Mouse (Mus musculus): ENCODE measurements around the gene Plet1.

Plet1 gene

DNA sequence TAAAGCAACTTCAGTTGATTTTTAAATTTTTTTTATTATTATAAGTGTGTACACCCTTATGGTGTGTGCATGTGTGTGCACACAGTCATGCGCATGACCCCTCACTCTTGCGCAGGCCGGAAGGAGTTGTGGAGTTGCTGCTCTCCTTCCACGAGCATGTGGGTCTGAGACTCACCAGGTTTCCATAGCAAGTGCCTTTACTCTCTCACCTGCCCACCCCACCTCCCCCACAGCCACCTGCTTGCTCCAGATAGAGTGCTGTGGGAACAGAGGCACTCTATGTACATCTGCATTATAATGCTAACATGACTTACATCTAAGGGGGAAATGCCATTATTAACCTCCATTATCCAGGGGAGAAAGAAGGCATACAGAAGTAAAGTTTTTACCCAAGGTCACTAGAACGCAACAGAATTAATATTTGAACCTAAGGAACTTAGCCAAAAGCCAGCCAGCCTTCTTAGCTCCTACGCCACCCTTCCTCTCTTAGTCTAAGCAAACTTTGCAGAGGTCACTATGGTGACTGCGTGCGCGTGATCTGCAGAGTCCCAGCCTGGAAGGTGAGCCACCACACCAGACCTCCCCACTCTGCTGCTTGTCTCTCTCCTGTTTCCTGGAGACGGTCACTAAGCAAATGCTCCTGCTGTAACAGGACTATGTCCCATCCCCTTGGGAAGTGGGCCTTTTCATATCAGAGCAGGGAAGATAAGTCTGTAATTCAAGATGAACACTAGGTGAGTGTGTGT is 1.3 kb downstream of the Plet1 start:
- no peak for DNase-seq (ENCODE audit: low spot score in 2 of 2)

GRCm38 (mm10) chr9:50496151-50496505 is 1.8 kb downstream of the Plet1 start:
- no peak for DNase-seq (ENCODE audit: low spot score in 2 of 2)

- no peak for DNase-seq (ENCODE audit: low spot score in 2 of 2)
Observed at GRCm38 (mm10) chr9:50496546-50496945, 2.2 kb downstream of the Plet1 start.

DNA sequence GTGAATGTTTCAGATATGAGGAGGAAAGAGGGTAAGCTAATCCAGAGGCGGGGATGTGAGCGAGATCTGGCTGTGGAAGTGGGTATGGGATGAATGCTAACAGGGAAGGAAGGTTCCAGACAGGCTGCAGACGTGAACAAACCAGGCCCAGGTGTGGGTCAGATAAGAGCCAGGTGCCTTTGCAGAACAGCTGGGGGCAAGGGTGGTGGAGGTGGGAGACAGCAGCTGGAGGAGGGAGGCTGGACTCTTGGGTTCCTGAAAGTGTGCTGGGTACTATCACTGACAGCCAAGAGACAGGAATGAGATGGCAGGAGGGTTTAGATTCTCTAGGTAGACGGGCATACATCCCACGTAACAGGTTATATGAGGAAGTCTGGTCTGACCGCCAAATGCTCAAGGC is 2.8 kb downstream of the Plet1 start:
- no peak for DNase-seq (ENCODE audit: low spot score in 2 of 2)

- DNase-seq (ENCODE audit: low spot score in 2 of 2) = no peak
Observed at GRCm38 (mm10) chr9:50497536-50497935, 3.2 kb downstream of the Plet1 start.

- no peak for DNase-seq (ENCODE audit: low spot score in 2 of 2)
Observed at GRCm38 (mm10) chr9:50498815-50499214, 4.5 kb downstream of the Plet1 start.

GRCm38 (mm10) chr9:50499781-50500180 is 5.5 kb downstream of the Plet1 start:
- DNase-seq (ENCODE audit: low spot score in 2 of 2) = no peak

DNA sequence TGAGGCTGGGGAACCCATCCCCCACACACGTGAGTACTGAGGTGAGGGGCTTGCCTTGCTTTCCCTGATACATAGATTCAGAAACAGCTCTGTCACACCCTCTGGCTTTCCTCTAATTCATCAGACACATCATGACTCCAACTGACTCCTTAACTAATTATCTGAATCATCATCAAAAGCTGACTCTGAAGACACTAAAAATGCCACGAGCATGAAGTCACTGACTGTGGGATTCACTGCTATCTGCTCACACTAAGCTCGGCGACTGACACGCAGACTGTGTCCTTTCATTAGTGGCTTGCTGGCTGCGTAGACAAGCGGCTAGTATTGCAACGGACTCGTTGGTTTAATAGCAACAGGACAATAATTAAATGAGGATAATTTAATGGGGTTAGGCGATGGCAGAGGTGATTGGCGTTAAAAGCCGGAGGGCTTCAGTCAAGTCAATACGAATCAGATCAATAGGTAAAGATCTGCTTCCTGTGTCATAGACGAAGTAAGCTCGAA is 6.2 kb downstream of the Plet1 start:
- no peak for DNase-seq (ENCODE audit: low spot score in 2 of 2)

- no peak for DNase-seq (ENCODE audit: low spot score in 2 of 2)
Observed at GRCm38 (mm10) chr9:50500974-50501501, 6.7 kb downstream of the Plet1 start.

GRCm38 (mm10) chr9:50502949-50503348 is 8.6 kb downstream of the Plet1 start:
- DNase-seq (ENCODE audit: low spot score in 2 of 2) = no peak

DNA sequence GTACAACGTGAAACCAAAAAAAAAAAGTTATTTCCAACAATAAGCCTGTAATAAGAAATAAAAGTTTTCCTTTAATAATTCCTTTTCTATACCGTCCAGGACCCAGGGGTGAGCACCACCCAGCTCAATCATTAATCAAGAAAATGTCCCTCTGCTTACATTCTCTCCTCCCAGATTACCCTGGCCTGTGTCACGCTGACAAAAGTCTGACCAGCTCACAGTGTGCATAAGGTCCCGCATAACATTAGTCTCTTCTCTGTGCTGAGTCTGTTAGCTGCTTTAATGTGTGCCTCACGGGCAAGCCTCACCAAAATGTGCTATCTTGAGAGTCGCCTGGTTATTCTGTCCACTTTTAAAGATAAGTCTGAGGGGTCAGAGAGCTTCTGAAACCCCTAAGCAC is 11.1 kb downstream of the Plet1 start:
- DNase-seq (ENCODE audit: low spot score in 2 of 2) = no peak

GRCm38 (mm10) chr9:50507570-50507969 is 13.2 kb downstream of the Plet1 start:
- no peak for DNase-seq (ENCODE audit: low spot score in 2 of 2)

DNA sequence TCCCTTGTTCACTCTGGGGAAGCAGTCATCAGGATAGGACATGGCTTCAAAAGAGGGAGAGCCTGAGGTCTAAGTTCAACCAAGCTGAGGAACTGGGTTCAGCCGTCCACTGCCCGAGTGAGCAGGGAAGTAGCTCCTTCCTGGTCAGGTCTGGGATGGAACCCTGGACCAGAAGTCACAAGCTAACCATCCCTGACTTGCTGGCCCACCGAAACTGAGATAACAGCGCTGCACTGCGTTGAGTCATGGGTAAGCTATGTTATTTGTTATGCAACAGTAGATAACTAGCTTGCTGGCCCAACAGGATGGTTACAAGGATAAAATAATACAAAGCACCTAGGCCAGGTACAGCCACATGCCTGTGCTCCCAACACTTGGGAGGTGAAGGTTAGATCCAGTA is 21.1 kb downstream of the Plet1 start:
- no peak for DNase-seq (ENCODE audit: low spot score in 2 of 2)

- DNase-seq (ENCODE audit: low spot score in 2 of 2) = peak in 1 of 2 experiments; percentile 37
Observed at GRCm38 (mm10) chr9:50518781-50519180, 24.5 kb downstream of the Plet1 start.

GRCm38 (mm10) chr9:50520748-50521147 is 26.4 kb downstream of the Plet1 start:
- DNase-seq (ENCODE audit: low spot score in 2 of 2) = no peak

DNA sequence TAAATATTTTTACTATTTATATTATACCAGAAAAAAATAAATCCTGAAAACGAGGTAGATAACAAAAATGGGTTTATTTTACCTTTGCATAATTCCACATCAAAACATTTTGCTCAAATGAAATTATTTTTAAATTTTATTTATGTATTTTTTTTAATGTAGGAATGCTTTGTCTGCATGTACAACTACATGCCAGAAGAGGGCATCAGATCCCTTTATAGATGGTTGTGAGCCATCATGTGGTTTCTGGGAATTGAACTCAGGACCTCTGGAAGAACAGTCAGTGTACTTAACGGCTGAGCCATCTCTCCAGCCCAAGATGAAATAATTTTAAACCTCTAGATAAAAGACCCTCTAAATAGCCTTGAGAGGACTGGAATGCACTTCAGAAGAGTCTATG is 27.2 kb downstream of the Plet1 start:
- no peak for DNase-seq (ENCODE audit: low spot score in 2 of 2)

DNA sequence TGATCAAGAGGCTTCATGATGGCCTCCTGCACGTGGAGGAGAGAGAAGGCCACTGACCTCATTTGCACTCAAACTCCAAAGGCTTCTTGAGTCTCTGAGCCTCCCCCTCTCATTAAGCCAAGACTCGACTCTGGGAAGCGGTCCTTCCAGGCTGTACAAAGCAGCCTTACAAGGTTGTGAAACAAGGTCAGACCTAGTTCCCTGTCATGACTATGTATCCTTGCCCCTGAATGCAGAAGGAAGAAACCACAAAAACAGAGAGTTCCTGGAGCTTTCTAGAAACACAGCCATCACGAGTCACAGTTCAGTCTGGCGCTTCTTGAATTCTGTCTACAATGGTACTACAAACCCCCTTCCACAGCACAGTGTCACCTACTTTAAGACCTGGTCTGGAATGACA is 28.2 kb downstream of the Plet1 start:
- DNase-seq (ENCODE audit: low spot score in 2 of 2) = no peak

DNA sequence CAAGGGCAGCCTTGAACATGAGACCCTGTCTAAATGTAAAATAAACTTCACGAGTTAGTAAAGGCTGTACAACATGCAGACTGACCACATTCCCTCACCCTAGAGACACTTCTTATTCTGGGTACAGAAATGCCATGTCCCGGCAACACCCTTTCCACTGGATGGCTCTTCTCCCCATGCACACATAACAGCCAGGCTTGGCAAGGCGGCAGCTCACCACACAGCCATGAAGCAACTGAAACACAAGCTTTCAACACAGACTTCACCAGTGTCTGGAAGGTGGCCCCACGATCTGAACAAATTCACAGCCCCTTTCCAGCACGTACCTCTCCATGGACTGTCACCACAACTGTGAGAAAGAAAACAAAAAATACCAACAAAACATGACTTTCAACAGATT is 30.6 kb downstream of the Plet1 start:
- no peak for DNase-seq (ENCODE audit: low spot score in 2 of 2)

GRCm38 (mm10) chr9:50525585-50525984 is 31.3 kb downstream of the Plet1 start:
- DNase-seq (ENCODE audit: low spot score in 2 of 2) = no peak

GRCm38 (mm10) chr9:50527860-50528259 is 33.5 kb downstream of the Plet1 start:
- DNase-seq (ENCODE audit: low spot score in 2 of 2) = peak in 1 of 2 experiments; percentile 45

- DNase-seq (ENCODE audit: low spot score in 2 of 2) = peak; percentile 96 to 98
Observed at GRCm38 (mm10) chr9:50528293-50528892, 34.1 kb downstream of the Plet1 start, which contains the start of gene Pts. Pts (minus strand) TSS chr9:50528724.

DNA sequence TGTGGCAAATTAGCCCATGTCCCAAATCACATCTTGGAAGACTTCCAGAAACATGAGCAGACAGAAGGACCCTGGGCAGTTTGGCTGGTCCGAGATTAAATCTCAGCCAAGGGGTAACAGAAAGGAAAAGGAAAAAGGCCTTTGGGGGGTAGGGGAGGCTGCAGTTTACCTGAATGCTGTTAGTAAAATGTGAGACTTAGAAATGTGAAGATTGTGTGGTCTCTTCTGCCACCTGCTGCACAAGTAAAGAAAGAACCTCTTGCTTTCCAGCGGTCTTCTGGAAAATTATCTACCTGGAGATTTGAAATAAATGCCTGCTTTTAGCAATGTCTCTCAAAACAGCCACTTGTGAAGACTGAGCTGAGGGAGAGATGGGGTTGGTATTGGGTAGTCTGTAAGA is 36.6 kb downstream of the Plet1 start:
- no peak for DNase-seq (ENCODE audit: low spot score in 2 of 2)

- peak in 1 of 2 experiments; percentile 64 for DNase-seq (ENCODE audit: low spot score in 2 of 2)
Observed at GRCm38 (mm10) chr9:50533328-50533727, 39.0 kb downstream of the Plet1 start.
